Mouse (Mus musculus) T-helper 17 cell (primary cell): ENCODE measurements around the gene Efcab6.
"Not testable (repeated sequence)": the region's sequence is repeated elsewhere in the genome, so short reads cannot be mapped to it uniquely, and the experiment has no call there.

Experiments used
- in situ Hi-C, 2 experiments: fragments of 300-600 bp; cut with MboI, MseI; formaldehyde crosslinking; loops; 1 replicate in 1 of 2; 2 replicates in 1 of 2; pipeline ENCODE4 v1.15.1; 2025; ENCODE audit warnings: high pct_unique_total_duplicates in 2 of 2

The Efcab6 gene

GRCm38 (mm10) chr15:84065140-84065539 is at the start of gene Efcab6:
Efcab6 (minus strand) TSS chr15:84065379.
- in situ Hi-C loops: no loop called here

GRCm38 (mm10) chr15:84113873-84114272 is 48.7 kb upstream of the Efcab6 start:
- in situ Hi-C loops: no loop called here

- in situ Hi-C loops: no loop called here
Observed at GRCm38 (mm10) chr15:84108899-84109298, 43.7 kb upstream of the Efcab6 start.

- in situ Hi-C loops: no loop called here
Observed at GRCm38 (mm10) chr15:84105924-84106500, 40.8 kb upstream of the Efcab6 start.

GRCm38 (mm10) chr15:84105105-84105923 is 40.1 kb upstream of the Efcab6 start, which contains the start of gene Sult4a1:
Sult4a1 (minus strand) TSS chr15:84105754.
- in situ Hi-C loops: no loop called here

GRCm38 (mm10) chr15:84104626-84105025 is 39.4 kb upstream of the Efcab6 start:
- in situ Hi-C loops: no loop called here

- in situ Hi-C loops: not testable (repeated sequence)
Observed at GRCm38 (mm10) chr15:84097536-84097935, 32.4 kb upstream of the Efcab6 start.

- in situ Hi-C loops: no loop called here
Observed at GRCm38 (mm10) chr15:84096051-84096450, 30.9 kb upstream of the Efcab6 start.

GRCm38 (mm10) chr15:84094921-84095320 is 29.7 kb upstream of the Efcab6 start:
- in situ Hi-C loops: no loop called here

GRCm38 (mm10) chr15:84086775-84087174 is 21.6 kb upstream of the Efcab6 start:
- in situ Hi-C loops: no loop called here

GRCm38 (mm10) chr15:84086364-84086763 is 21.2 kb upstream of the Efcab6 start:
- in situ Hi-C loops: no loop called here

GRCm38 (mm10) chr15:84080069-84080468 is 14.9 kb upstream of the Efcab6 start:
- in situ Hi-C loops: no loop called here

GRCm38 (mm10) chr15:84079519-84079918 is 14.3 kb upstream of the Efcab6 start:
- in situ Hi-C loops: no loop called here

GRCm38 (mm10) chr15:84078667-84079066 is 13.5 kb upstream of the Efcab6 start:
- in situ Hi-C loops: no loop called here

GRCm38 (mm10) chr15:84077151-84077550 is 12.0 kb upstream of the Efcab6 start:
- in situ Hi-C loops: no loop called here

- in situ Hi-C loops: no loop called here
Observed at GRCm38 (mm10) chr15:84074705-84075185, 9.6 kb upstream of the Efcab6 start.

GRCm38 (mm10) chr15:84073911-84074704 is 8.9 kb upstream of the Efcab6 start:
- in situ Hi-C loops: no loop called here

GRCm38 (mm10) chr15:84073058-84073457 is 7.9 kb upstream of the Efcab6 start:
- in situ Hi-C loops: no loop called here

GRCm38 (mm10) chr15:84072226-84072625 is 7.0 kb upstream of the Efcab6 start:
- in situ Hi-C loops: no loop called here

- in situ Hi-C loops: no loop called here
Observed at GRCm38 (mm10) chr15:84070116-84070676, 5.0 kb upstream of the Efcab6 start.

GRCm38 (mm10) chr15:84069455-84070050 is 4.4 kb upstream of the Efcab6 start:
- in situ Hi-C loops: no loop called here
